Mouse (Mus musculus) forebrain, embryonic 10.5 days (tissue): ENCODE measurements around the gene Abcb9. TPM values are rescaled to one million over a fixed set of nuclear protein-coding genes. Genes with fewer than 3 reads are reported as not detected.

ENCODE experiments used
- DNase-seq: peaks from one replicate; pipeline ENCODE4 v3.0.0-alpha.2; 2017; ENCODE audit warnings: low spot score; ENCODE audit errors: extremely low spot score
- H3K27ac ChIP-seq: fragments of 300-500 bp; sonication (generic); 2 replicates; pipeline ENCODE4 v1.5.1; 2016; ENCODE audit warnings: mild to moderate bottlenecking
- H3K27me3 ChIP-seq: fragments of 300-500 bp; sonication (generic); 2 replicates; pipeline ENCODE4 v1.6.1; 2016; ENCODE audit warnings: mild to moderate bottlenecking; ENCODE audit not compliant: poor library complexity, severe bottlenecking
- H3K36me3 ChIP-seq: fragments of 300-500 bp; sonication (generic); replicated peaks from 2 replicates; pipeline ENCODE4 v1.6.1; 2016; ENCODE audit warnings: mild to moderate bottlenecking, moderate library complexity
- H3K4me1 ChIP-seq: fragments of 300-500 bp; sonication (generic); 2 replicates; pipeline ENCODE4 v1.6.1; 2016
- H3K4me3 ChIP-seq: fragments of 300-500 bp; sonication (generic); 2 replicates; pipeline ENCODE4 v1.5.1; 2016; ENCODE audit warnings: mild to moderate bottlenecking, moderate library complexity
- H3K9me3 ChIP-seq: fragments of 300-500 bp; sonication (generic); 2 replicates; pipeline ENCODE4 v1.6.1; 2016; ENCODE audit warnings: mild to moderate bottlenecking, moderate library complexity
- WGBS: fragments of 180-500 bp; shearing (Covaris S2); methylation state at CpG from one replicate; pipeline ENCODE4 v1.1.7; 2016; 5-methylcytosine and 5-hydroxymethylcytosine counted together
- polyA plus RNA-seq: library from polyadenylated mRNA; unstranded; fragments of >200 nt; fragmentation: Nextera tagmentation; extraction: Ambion mirVana; gene quantifications from 2 replicates; pipeline ENCODE4 v1.2.1, GENCODE M21; 2016

Gene Abcb9
- polyA plus RNA-seq, 1 experiment from 2014 or later = 0.52 TPM

- Histone ChIP-seq H3K36me3 (no peaks in the 10 kb centered on the region), H3K4me3 (no peak overlapping the region), H3K9me3 (no peaks in the 10 kb centered on the region), H3K4me1 (peaks cover 4% of the 10 kb centered on the region; the same call in 1 of the 2 replicates), H3K27ac (no peak overlapping the region), H3K27me3 (no peaks in the 10 kb centered on the region)
- 81% methylated on average over 3 of the region's 3 CpGs for WGBS
- DNase-seq = no peak
Measured at GRCm38 (mm10) chr5:124085513-124085912, 10.1 kb downstream of the Abcb9 start.

- H3K9me3 ChIP-seq = no peaks in the 10 kb centered on the region
- peaks cover 4% of the 10 kb centered on the region; the same call in 1 of the 2 replicates for H3K4me1 ChIP-seq
- no peaks in the 10 kb centered on the region for H3K27me3 ChIP-seq
- no peak overlapping the region for H3K27ac ChIP-seq
- H3K36me3 ChIP-seq = no peaks in the 10 kb centered on the region
- WGBS = 43% methylated on average over 11 of the region's 11 CpGs
- peak; percentile 84 for DNase-seq
- H3K4me3 ChIP-seq = no peak overlapping the region
Measured at GRCm38 (mm10) chr5:124084588-124085173, 10.9 kb downstream of the Abcb9 start.

- no peak overlapping the region for H3K27ac ChIP-seq
- H3K36me3 ChIP-seq = no peaks in the 10 kb centered on the region
- H3K27me3 ChIP-seq = no peaks in the 10 kb centered on the region
- 87% methylated on average over 14 of the region's 14 CpGs for WGBS
- DNase-seq = no peak
- H3K4me3 ChIP-seq = no peak overlapping the region
- peaks cover 8% of the 10 kb centered on the region for H3K4me1 ChIP-seq
- no peaks in the 10 kb centered on the region for H3K9me3 ChIP-seq
Measured at GRCm38 (mm10) chr5:124083850-124084587, 11.6 kb downstream of the Abcb9 start.

- DNase-seq = no peak
Measured at GRCm38 (mm10) chr5:124082941-124083688, 12.5 kb downstream of the Abcb9 start.

GRCm38 (mm10) chr5:124082447-124082846 is 13.2 kb downstream of the Abcb9 start:
- Histone ChIP-seq H3K4me3 (no peak overlapping the region), H3K27ac (0 out of 2 replicates have a peak overlapping the region, but pooled peaks have one; percentile 21), H3K4me1 (peaks cover 24% of the 10 kb centered on the region), H3K9me3 (no peaks in the 10 kb centered on the region), H3K36me3 (no peaks in the 10 kb centered on the region), H3K27me3 (no peaks in the 10 kb centered on the region)
- WGBS = 90% methylated on average over 10 of the region's 10 CpGs
- DNase-seq = no peak

More at GRCm38 (mm10) chr5:124082941-124083688, 12.5 kb downstream of the Abcb9 start:
- no peak overlapping the region for H3K27ac ChIP-seq
- no peaks in the 10 kb centered on the region for H3K36me3 ChIP-seq
- no peaks in the 10 kb centered on the region for H3K27me3 ChIP-seq
- no peaks in the 10 kb centered on the region for H3K9me3 ChIP-seq
- no peak overlapping the region for H3K4me3 ChIP-seq
- peaks cover 17% of the 10 kb centered on the region for H3K4me1 ChIP-seq
- 90% methylated on average over 17 of the region's 17 CpGs for WGBS

- DNase-seq = no peak
- H3K4me1 ChIP-seq = peaks cover 43% of the 10 kb centered on the region
- 94% methylated on average over 17 of the region's 17 CpGs for WGBS
- H3K27me3 ChIP-seq = no peaks in the 10 kb centered on the region
- H3K4me3 ChIP-seq = no peak overlapping the region
- no peaks in the 10 kb centered on the region for H3K36me3 ChIP-seq
- no peaks in the 10 kb centered on the region for H3K9me3 ChIP-seq
- peak overlapping the region; percentile 62; the same call in 1 of the 2 replicates for H3K27ac ChIP-seq
Measured at GRCm38 (mm10) chr5:124079880-124080279, 15.7 kb downstream of the Abcb9 start.

- Histone ChIP-seq H3K4me1 (peaks cover 44% of the 10 kb centered on the region), H3K36me3 (no peaks in the 10 kb centered on the region), H3K27me3 (no peaks in the 10 kb centered on the region), H3K27ac (peak overlapping the region; percentile 62; the same call in 1 of the 2 replicates), H3K4me3 (no peak overlapping the region), H3K9me3 (no peaks in the 10 kb centered on the region)
- 76% methylated on average over 9 of the region's 9 CpGs for WGBS
- no peak for DNase-seq
Measured at GRCm38 (mm10) chr5:124078794-124079416, 16.7 kb downstream of the Abcb9 start.

- H3K27ac ChIP-seq = peak overlapping the region; percentile 62; the same call in 1 of the 2 replicates
- peaks cover 52% of the 10 kb centered on the region for H3K4me1 ChIP-seq
- no peaks in the 10 kb centered on the region for H3K27me3 ChIP-seq
- no peak overlapping the region for H3K4me3 ChIP-seq
- DNase-seq = no peak
- no peaks in the 10 kb centered on the region for H3K36me3 ChIP-seq
- no peaks in the 10 kb centered on the region for H3K9me3 ChIP-seq
- WGBS = 75% methylated on average over 6 of the region's 6 CpGs
Measured at GRCm38 (mm10) chr5:124077856-124078460, 17.6 kb downstream of the Abcb9 start.

- Histone ChIP-seq H3K27ac (0 out of 2 replicates have a peak overlapping the region, but pooled peaks have one; percentile 58), H3K9me3 (no peaks in the 10 kb centered on the region), H3K27me3 (no peaks in the 10 kb centered on the region), H3K4me3 (no peak overlapping the region), H3K36me3 (no peaks in the 10 kb centered on the region), H3K4me1 (peaks cover 52% of the 10 kb centered on the region)
- WGBS = 85% methylated on average over 13 of the region's 13 CpGs
- DNase-seq = no peak
Measured at GRCm38 (mm10) chr5:124077241-124077640, 18.4 kb downstream of the Abcb9 start.

GRCm38 (mm10) chr5:124076559-124076958 is 19.0 kb downstream of the Abcb9 start:
- Histone ChIP-seq H3K4me1 (peaks cover 57% of the 10 kb centered on the region), H3K27me3 (no peaks in the 10 kb centered on the region), H3K4me3 (no peak overlapping the region), H3K27ac (no peak overlapping the region), H3K36me3 (no peaks in the 10 kb centered on the region), H3K9me3 (no peaks in the 10 kb centered on the region)
- WGBS = 62% methylated on average over 9 of the region's 9 CpGs
- DNase-seq = no peak

- Histone ChIP-seq H3K4me3 (no peak overlapping the region), H3K9me3 (no peaks in the 10 kb centered on the region), H3K27ac (0 out of 2 replicates have a peak overlapping the region, but pooled peaks have one; percentile 9), H3K27me3 (no peaks in the 10 kb centered on the region), H3K4me1 (peaks cover 59% of the 10 kb centered on the region), H3K36me3 (no peaks in the 10 kb centered on the region)
- WGBS = 71% methylated on average over 9 of the region's 9 CpGs
- no peak for DNase-seq
Measured at GRCm38 (mm10) chr5:124075716-124076115, 19.9 kb downstream of the Abcb9 start.

GRCm38 (mm10) chr5:124074845-124075307 is 20.7 kb downstream of the Abcb9 start:
- H3K4me3 ChIP-seq = no peak overlapping the region
- H3K27me3 ChIP-seq = no peaks in the 10 kb centered on the region
- H3K9me3 ChIP-seq = no peaks in the 10 kb centered on the region
- no peaks in the 10 kb centered on the region for H3K36me3 ChIP-seq
- DNase-seq = no peak
- H3K4me1 ChIP-seq = peaks cover 59% of the 10 kb centered on the region
- 77% methylated on average over 10 of the region's 10 CpGs for WGBS
- H3K27ac ChIP-seq = no peak overlapping the region
